Mouse (Mus musculus) lung, adult 2 months (tissue): Measurements from ENCODE around the gene Dtnb.

Experiments used
- CTCF ChIP-seq: fragments of 200-500 bp; IDR thresholded peaks from 2 replicates; pipeline ENCODE4 v1.5.1; 2011; ENCODE audit warnings: mild to moderate bottlenecking, low read length, control low read depth; ENCODE audit not compliant: insufficient read depth
- POLR2A ChIP-seq: fragments of 200-500 bp; IDR thresholded peaks from 2 replicates; pipeline ENCODE4 v1.6.1; 2011; ENCODE audit warnings: low read depth, mild to moderate bottlenecking, control low read depth, low read length, borderline replicate concordance; ENCODE audit errors: extremely low read depth

DNA sequence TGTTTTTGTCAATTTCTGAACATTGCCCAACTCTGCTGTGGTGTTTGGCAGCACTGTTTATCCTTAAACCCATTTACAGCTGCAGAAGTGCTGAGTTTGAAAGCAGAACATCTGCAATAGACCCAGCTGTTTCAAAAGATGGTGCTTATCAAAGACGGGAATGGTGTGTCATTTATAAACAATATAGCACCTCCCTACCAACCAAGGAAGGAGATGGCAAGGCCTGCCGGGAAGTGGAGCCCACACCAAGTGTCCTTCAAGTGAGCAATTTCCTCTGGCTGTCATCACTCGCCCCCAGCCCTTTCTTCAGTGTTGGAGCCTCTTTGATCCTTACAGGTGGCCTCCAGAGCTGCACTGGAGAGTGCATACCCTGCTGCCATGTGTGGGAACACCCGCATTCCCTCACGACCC is 97.8 kb downstream of the Dtnb start:
- TF ChIP-seq POLR2A (no peak), CTCF (no peak)
